ENCODE assay signal across 12 mouse cellular contexts in genomic region chr2:128270377-128271129, GRCm38 (mm10).
"Had no signal": no experiment of that assay in that cellular context is flagged by ENCODE, and none has a peak within 500 bp of the region (broad histone marks: within the 10 kb centered on the region; RNA-seq: fewer than 3 reads in every experiment).

No protein-coding gene starts in this region.

- H3K4me2 ChIP-seq: lung, embryonic 15.5 days; midbrain, embryonic 12.5 days had no signal

- H3K27ac ChIP-seq: left cerebral cortex, adult 2 months; limb, embryonic 10.5 days; lung, embryonic 15.5 days; macrophage; midbrain, embryonic 12.5 days had no signal

- H3K36me3 ChIP-seq: limb, embryonic 10.5 days; lung, embryonic 15.5 days; midbrain, embryonic 12.5 days had no signal

- H3K27me3 ChIP-seq: lung, embryonic 15.5 days; midbrain, embryonic 12.5 days had no signal

- H3K9me3 ChIP-seq: limb, embryonic 10.5 days; lung, embryonic 15.5 days; megakaryocyte, embryonic 14.5 days; midbrain, embryonic 12.5 days had no signal

- H3K4me3 ChIP-seq: left cerebral cortex, adult 2 months; limb, embryonic 10.5 days; lung, embryonic 15.5 days; megakaryocyte, embryonic 14.5 days; midbrain, embryonic 12.5 days had no signal

- H3K9ac ChIP-seq: lung, embryonic 15.5 days; midbrain, embryonic 12.5 days had no signal

- H3K4me1 ChIP-seq: midbrain, embryonic 12.5 days had no signal

- DNase-seq: kidney, adult 8-10 months; kidney, postnatal 25 days; lung, postnatal 14 days; right cerebral cortex, adult 18-20 months; right cerebral cortex, postnatal 25 days; thymus, postnatal 36 days had no signal
